Mouse (Mus musculus): ENCODE measurements around the gene Hdac7. TPM values are rescaled to one million over a fixed set of nuclear protein-coding genes. Genes with fewer than 3 reads are reported as not detected.

Gene Hdac7
- polyA plus RNA-seq, 1 experiment from 2014 or later, result 30.2 TPM

DNA sequence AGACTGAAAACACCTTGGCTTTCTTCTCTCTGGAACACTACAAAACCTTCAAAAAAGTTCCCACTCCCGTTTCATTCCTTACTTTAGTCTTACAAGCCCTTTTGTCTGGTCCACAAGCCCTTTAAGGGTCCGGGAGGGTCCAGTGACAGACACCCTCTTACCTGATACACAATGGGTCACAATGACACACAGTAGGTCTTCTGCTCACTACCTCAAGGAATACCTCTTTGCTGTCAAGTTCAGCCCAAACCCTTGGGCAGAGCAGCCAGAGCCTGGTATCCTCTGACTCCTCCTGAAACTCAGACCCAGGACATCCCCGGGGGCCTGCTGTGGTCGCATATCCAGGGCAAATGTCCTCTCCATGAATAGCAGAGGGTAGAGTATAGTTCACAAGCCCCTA is 95.3 kb downstream of the Hdac7 start:
- 89% methylated on average over 4 of the region's 4 CpGs for WGBS
- no peak for DNase-seq (ENCODE audit: low spot score)
- H3K27ac ChIP-seq (replicated peaks), result no peak overlapping the region
- no peaks in the 10 kb centered on the region for H3K27me3 ChIP-seq (replicated peaks; ENCODE audit: low read depth, poor library complexity, severe bottlenecking)
- H3K9me3 ChIP-seq, result no peaks in the 10 kb centered on the region
- peaks cover 27% of the 10 kb centered on the region for H3K4me1 ChIP-seq
- H3K4me3 ChIP-seq, result no peak overlapping the region
- no peaks in the 10 kb centered on the region for H3K36me3 ChIP-seq (replicated peaks)

DNA sequence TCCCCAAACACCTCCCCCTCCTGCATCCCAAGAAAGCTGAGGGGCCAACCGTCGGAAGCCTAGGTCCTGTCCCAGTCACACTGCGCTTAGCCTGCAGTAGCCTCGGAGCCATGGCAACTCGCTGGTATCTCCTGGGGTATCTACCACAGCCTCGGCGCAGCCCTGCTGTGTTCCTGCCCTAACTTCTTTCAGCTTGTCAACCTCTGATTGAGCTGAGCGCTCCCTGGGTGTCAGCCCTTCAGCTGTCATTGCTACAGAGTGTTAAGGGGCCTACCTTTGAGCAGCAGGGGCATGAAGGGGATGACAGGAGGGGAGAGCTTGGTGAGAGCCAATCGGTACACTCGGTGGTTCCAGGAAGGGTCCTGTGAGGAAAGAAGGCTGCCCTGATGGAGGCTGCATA is 96.0 kb downstream of the Hdac7 start:
- Histone ChIP-seq H3K4me3 (no peak overlapping the region), H3K36me3 (replicated peaks) (no peaks in the 10 kb centered on the region), H3K27me3 (replicated peaks; ENCODE audit: low read depth, poor library complexity, severe bottlenecking) (no peaks in the 10 kb centered on the region), H3K4me1 (peaks cover 26% of the 10 kb centered on the region), H3K9me3 (no peaks in the 10 kb centered on the region), H3K27ac (replicated peaks) (no peak overlapping the region)
- 57% methylated on average over 10 of the region's 10 CpGs for WGBS
- no peak for DNase-seq (ENCODE audit: low spot score)

- Histone ChIP-seq H3K4me1 (peaks cover 26% of the 10 kb centered on the region), H3K27me3 (replicated peaks; ENCODE audit: low read depth, poor library complexity, severe bottlenecking) (no peaks in the 10 kb centered on the region), H3K9me3 (no peaks in the 10 kb centered on the region), H3K27ac (replicated peaks) (no peak overlapping the region), H3K4me3 (no peak overlapping the region), H3K36me3 (replicated peaks) (no peaks in the 10 kb centered on the region)
- DNase-seq (ENCODE audit: low spot score), result no peak
- 91% methylated on average over 4 of the region's 4 CpGs for WGBS
Measured at GRCm38 (mm10) chr15:97747486-97747885, 96.8 kb downstream of the Hdac7 start.

DNA sequence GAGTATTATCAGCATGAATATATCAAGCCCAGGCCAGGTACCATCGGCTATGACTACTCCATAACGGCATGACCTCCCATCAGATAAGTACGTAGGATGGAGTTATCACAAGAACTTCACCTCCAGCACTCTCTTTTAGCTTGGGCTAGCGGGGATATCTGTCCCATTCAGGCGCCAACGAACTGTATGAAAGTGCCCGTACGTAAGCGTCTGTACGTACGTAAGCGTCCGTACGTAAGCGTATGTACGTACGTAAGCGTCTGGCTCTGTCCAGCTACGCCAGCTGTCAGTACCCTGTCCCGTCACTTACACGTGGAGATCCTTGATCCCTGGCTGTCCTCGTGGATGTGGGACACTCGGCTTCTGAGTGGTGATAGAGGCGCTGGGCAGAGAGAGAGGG is 97.6 kb downstream of the Hdac7 start:
- H3K4me3 ChIP-seq, result no peak overlapping the region
- H3K27me3 ChIP-seq (replicated peaks; ENCODE audit: low read depth, poor library complexity, severe bottlenecking), result no peaks in the 10 kb centered on the region
- 94% methylated on average over 24 of the region's 24 CpGs for WGBS
- no peak for DNase-seq (ENCODE audit: low spot score)
- H3K9me3 ChIP-seq, result no peaks in the 10 kb centered on the region
- no peaks in the 10 kb centered on the region for H3K36me3 ChIP-seq (replicated peaks)
- peaks cover 33% of the 10 kb centered on the region for H3K4me1 ChIP-seq
- no peak overlapping the region for H3K27ac ChIP-seq (replicated peaks)

GRCm38 (mm10) chr15:97746278-97746677 is 98.0 kb downstream of the Hdac7 start:
- Histone ChIP-seq H3K27me3 (replicated peaks; ENCODE audit: low read depth, poor library complexity, severe bottlenecking) (no peaks in the 10 kb centered on the region), H3K4me3 (no peak overlapping the region), H3K36me3 (replicated peaks) (no peaks in the 10 kb centered on the region), H3K9me3 (no peaks in the 10 kb centered on the region), H3K4me1 (peaks cover 35% of the 10 kb centered on the region), H3K27ac (replicated peaks) (no peak overlapping the region)
- no peak for DNase-seq (ENCODE audit: low spot score)
- 91% methylated on average over 10 of the region's 10 CpGs for WGBS

GRCm38 (mm10) chr15:97745331-97745730 is 99.0 kb downstream of the Hdac7 start:
- no peak overlapping the region for H3K4me3 ChIP-seq
- H3K36me3 ChIP-seq (replicated peaks), result no peaks in the 10 kb centered on the region
- H3K9me3 ChIP-seq, result no peaks in the 10 kb centered on the region
- 0 out of 2 replicates have a peak overlapping the region, but pooled peaks have one; percentile 30 for H3K27ac ChIP-seq (replicated peaks)
- peaks cover 28% of the 10 kb centered on the region for H3K4me1 ChIP-seq
- H3K27me3 ChIP-seq (replicated peaks; ENCODE audit: low read depth, poor library complexity, severe bottlenecking), result no peaks in the 10 kb centered on the region
- 80% methylated on average over 10 of the region's 10 CpGs for WGBS
- DNase-seq (ENCODE audit: low spot score), result no peak

DNA sequence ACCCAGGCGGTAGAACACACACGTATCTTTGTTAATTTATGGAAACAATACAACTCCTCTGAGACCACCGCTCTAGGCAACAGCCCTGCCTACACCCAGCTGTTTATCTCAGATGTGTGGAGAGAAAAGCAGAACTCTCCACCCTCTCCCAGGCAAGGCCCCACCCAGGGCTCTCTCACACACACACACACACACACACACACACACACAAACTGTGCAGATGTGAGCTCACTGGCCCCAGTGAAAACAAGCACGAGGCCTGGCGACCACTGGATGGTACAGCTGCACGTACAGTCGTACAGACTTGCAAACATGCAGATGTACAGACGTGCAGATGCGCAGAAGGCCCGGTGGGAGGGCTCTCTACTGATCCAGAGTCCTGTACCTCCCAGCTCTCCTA is 99.4 kb downstream of the Hdac7 start:
- 0 out of 2 replicates have a peak overlapping the region, but pooled peaks have one; percentile 30 for H3K27ac ChIP-seq (replicated peaks)

DNA sequence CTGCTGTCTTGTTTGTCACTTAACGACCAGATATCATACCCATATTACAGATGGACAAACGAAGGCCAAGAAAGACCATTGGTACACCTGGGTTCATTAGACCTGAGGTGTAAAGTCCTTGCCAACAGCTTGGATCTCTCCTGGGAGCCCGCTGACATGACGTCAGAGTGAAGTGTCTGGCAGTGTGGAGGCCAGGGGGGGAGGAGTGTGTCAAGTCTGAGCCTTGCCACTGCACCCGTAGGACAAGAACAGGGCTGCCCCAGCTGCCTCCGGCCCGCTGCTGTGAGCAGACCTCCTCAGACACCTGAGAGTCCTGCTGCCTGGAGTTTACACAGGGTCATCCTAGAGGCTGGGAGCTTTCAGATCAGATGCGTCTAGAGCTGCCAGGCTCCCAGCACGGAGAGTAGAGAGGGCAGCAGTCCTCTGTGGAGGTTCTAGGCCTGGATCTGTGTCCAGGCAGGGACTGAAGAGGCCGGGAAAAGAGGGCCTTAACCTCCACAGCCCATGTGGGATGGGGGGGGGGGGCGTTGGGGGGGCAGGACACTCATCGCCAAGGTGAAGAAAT is 100.3 kb downstream of the Hdac7 start:
- H3K9me3 ChIP-seq, result no peaks in the 10 kb centered on the region
- peak overlapping the region; percentile 25; the same call in 1 of the 2 replicates for H3K27ac ChIP-seq (replicated peaks)
- no peaks in the 10 kb centered on the region for H3K36me3 ChIP-seq (replicated peaks)
- WGBS, result 74% methylated on average over 12 of the region's 12 CpGs
- H3K4me1 ChIP-seq, result peaks cover 26% of the 10 kb centered on the region
- no peaks in the 10 kb centered on the region for H3K27me3 ChIP-seq (replicated peaks; ENCODE audit: low read depth, poor library complexity, severe bottlenecking)
- H3K4me3 ChIP-seq, result no peak overlapping the region
- DNase-seq (ENCODE audit: low spot score), result no peak

More for the DNA sequence above, 99.4 kb downstream of the Hdac7 start:
- no peaks in the 10 kb centered on the region for H3K9me3 ChIP-seq
- 82% methylated on average over 10 of the region's 10 CpGs for WGBS
- DNase-seq (ENCODE audit: low spot score), result no peak
- H3K27me3 ChIP-seq (replicated peaks; ENCODE audit: low read depth, poor library complexity, severe bottlenecking), result no peaks in the 10 kb centered on the region
- no peak overlapping the region for H3K4me3 ChIP-seq
- H3K4me1 ChIP-seq, result peaks cover 26% of the 10 kb centered on the region
- no peaks in the 10 kb centered on the region for H3K36me3 ChIP-seq (replicated peaks)

DNA sequence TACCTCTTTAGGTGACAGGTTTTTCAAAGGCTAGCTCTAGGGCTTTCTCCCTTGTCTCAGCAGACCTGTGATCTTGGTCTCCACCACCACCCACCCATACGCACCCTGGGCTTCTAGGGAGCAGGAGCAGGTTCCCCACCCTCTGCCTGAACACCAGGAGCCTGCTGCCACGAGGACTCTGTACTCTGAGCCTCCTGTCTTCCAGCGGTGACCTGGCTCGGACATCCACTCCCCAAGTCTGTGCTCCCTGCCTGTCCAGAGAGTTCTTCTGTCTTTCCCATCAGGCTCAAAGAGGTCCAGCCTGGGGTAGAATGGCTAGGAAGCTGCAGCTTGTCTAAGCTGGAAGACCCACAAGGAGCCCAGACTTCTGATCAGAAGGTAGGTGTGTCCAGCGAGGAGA is 101.1 kb downstream of the Hdac7 start:
- peaks cover 23% of the 10 kb centered on the region for H3K4me1 ChIP-seq
- no peak overlapping the region for H3K4me3 ChIP-seq
- H3K9me3 ChIP-seq, result no peaks in the 10 kb centered on the region
- no peak overlapping the region for H3K27ac ChIP-seq (replicated peaks)
- no peaks in the 10 kb centered on the region for H3K27me3 ChIP-seq (replicated peaks; ENCODE audit: low read depth, poor library complexity, severe bottlenecking)
- no peak for DNase-seq (ENCODE audit: low spot score)
- no peaks in the 10 kb centered on the region for H3K36me3 ChIP-seq (replicated peaks)
- 89% methylated on average over 5 of the region's 5 CpGs for WGBS

Other genes with a start within 250 kb of the Hdac7 start
- 38.8 and 40.2 TPM in 2 replicates for gene Rpap3, start 138.7 kb downstream of the Hdac7 start, polyA plus RNA-seq (2016; fragmentation: Nextera tagmentation; extraction: Ambion mirVana)
- 0.06 TPM in 1 of 2 replicates, not detected in the other for gene Endou, start 113.2 kb downstream of the Hdac7 start, polyA plus RNA-seq (2016; fragmentation: Nextera tagmentation; extraction: Ambion mirVana)
- gene Rapgef3, start 76.5 kb downstream of the Hdac7 start, polyA plus RNA-seq (2016; fragmentation: Nextera tagmentation; extraction: Ambion mirVana), result 5.5 and 5.9 TPM in 2 replicates
- gene Slc48a1, start 66.0 kb downstream of the Hdac7 start, polyA plus RNA-seq (2016; fragmentation: Nextera tagmentation; extraction: Ambion mirVana), result 17.8 and 18.9 TPM in 2 replicates
- 0.59 and 0.82 TPM in 2 replicates for gene Vdr, start 66.1 kb upstream of the Hdac7 start, polyA plus RNA-seq (2016; fragmentation: Nextera tagmentation; extraction: Ambion mirVana)
- 36.0 and 38.1 TPM in 2 replicates for gene Tmem106c, start 119.7 kb upstream of the Hdac7 start, polyA plus RNA-seq (2016; fragmentation: Nextera tagmentation; extraction: Ambion mirVana)
- gene Col2a1, start 160.2 kb upstream of the Hdac7 start, polyA plus RNA-seq (2016; fragmentation: Nextera tagmentation; extraction: Ambion mirVana), result 271 and 282 TPM in 2 replicates
- 36.6 and 39.8 TPM in 2 replicates for gene Pfkm, start 248.1 kb upstream of the Hdac7 start, polyA plus RNA-seq (2016; fragmentation: Nextera tagmentation; extraction: Ambion mirVana)
- gene Senp1, start 249.2 kb upstream of the Hdac7 start, polyA plus RNA-seq (2016; fragmentation: Nextera tagmentation; extraction: Ambion mirVana), result 46.6 and 47.3 TPM in 2 replicates